Mouse (Mus musculus): ENCODE data around the gene 6030468B19Rik.

DNA sequence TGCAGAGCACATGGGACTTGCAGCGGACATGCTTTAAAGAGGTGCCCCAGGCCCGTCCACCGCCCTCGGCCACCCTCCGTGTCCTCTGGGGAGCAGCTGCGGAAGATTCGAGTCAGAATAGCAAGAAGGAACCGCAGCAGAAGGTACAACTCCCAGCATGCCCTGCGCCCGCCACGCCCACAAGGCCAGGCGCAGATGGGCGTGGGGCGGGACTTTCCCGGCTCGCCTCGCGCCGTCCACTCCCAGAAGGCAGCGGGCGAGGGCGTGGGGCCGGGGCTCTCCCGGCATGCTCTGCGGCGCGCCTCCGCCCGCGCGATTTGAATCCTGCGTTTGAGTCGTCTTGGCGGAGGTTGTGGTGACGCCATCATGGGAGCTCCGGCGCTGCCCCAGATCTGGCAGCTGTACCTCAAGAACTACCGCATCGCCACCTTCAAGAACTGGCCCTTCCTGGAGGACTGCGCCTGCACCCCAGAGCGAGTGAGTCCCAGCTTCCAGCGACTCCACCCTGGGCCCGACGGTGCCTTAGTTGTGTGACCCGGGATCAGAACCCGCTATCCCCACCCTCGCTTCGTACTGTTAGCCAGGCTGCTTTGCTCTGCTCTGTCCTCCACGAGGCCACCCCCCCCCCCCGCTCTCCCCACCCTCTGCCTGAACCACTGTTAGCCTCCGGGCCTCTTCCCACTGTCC, 51.7 kb downstream of the 6030468B19Rik start, which contains the start of gene Birc5:
- TF ChIP-seq CTCF (IDR thresholded peaks at IDR 0.05; ENCODE audit: insufficient read depth, low read depth, low read length) = no peak
- peak; percentile 83 for TF ChIP-seq POLR2A (IDR thresholded peaks at IDR 0.05; ENCODE audit: insufficient read depth, low read depth, low read length)

All from olfactory bulb, adult 2 months (tissue).